Mouse (Mus musculus): ENCODE measurements around the gene Abca2. TPM values are rescaled to one million over a fixed set of nuclear protein-coding genes. Genes with fewer than 3 reads are reported as not detected.

Gene Abca2
- polyA plus RNA-seq (2015; fragmentation: Nextera tagmentation; extraction: Ambion mirVana), result 10.0 and 11.6 TPM in 2 replicates

- peaks cover 39% of the 10 kb centered on the region for H3K4me1 ChIP-seq (replicated peaks)
- WGBS, result under 1% methylated on average over 83 of the region's 89 CpGs
- peak within 1 kb of the TSS; percentile 93 for H3K27ac ChIP-seq
- H3K9ac ChIP-seq, result peak within 1 kb of the TSS; percentile 88
- ATAC-seq (ENCODE audit: low FRiP score), result peak; percentile 89
- H3K9me3 ChIP-seq, result no peaks in the 10 kb centered on the region
- peak within 1 kb of the TSS; percentile 76 for H3K4me3 ChIP-seq
- peaks cover 34% of the 10 kb centered on the region for H3K27me3 ChIP-seq
- H3K4me2 ChIP-seq, result peak within 1 kb of the TSS; percentile 85
- peaks cover 9% of the 10 kb centered on the region for H3K36me3 ChIP-seq
Measured at GRCm38 (mm10) chr2:25428442-25429236, at the start of gene Abca2. TSS of gene Abca2 (plus strand) at chr2:25428703.

GRCm38 (mm10) chr2:25384492-25384891 lies 44.0 kb upstream of the Abca2 start:
- no peaks in the 10 kb centered on the region for H3K9me3 ChIP-seq
- no peak overlapping the region for H3K9ac ChIP-seq
- 0 out of 2 replicates have a peak, but pooled peaks cover 13% of the 10 kb centered on the region for H3K27me3 ChIP-seq
- no peak for ATAC-seq (ENCODE audit: low FRiP score)
- no peaks in the 10 kb centered on the region for H3K36me3 ChIP-seq
- 78% methylated on average over 5 of the region's 5 CpGs for WGBS
- H3K4me2 ChIP-seq, result no peak overlapping the region
- no peak overlapping the region for H3K4me3 ChIP-seq
- H3K4me1 ChIP-seq (replicated peaks), result no peaks in the 10 kb centered on the region
- no peak overlapping the region for H3K27ac ChIP-seq

DNA sequence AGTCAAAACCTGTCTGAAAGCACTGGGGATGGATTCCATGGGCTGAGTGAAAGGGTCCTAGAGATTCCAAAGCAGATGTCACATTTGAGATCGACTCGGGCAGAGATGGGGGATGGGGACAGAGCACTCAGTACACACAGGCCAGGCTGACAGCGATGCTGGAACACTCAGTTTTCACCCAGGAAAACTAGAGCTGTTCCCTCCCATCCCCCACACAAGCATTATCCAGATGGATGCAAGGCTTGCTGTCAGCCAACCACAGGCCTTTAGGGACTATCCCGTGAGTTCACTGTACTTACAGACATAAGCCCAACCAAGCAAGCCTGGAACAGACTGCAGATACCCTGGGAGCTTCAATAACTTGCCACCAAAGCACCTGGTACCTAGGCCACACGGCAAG lies 37.2 kb upstream of the Abca2 start:
- Histone ChIP-seq H3K4me1 (replicated peaks) (peaks cover 22% of the 10 kb centered on the region), H3K9me3 (no peaks in the 10 kb centered on the region), H3K4me3 (no peak overlapping the region), H3K27ac (no peak overlapping the region), H3K9ac (no peak overlapping the region), H3K36me3 (no peaks in the 10 kb centered on the region), H3K27me3 (peaks cover 44% of the 10 kb centered on the region), H3K4me2 (no peak overlapping the region)
- WGBS, result 71% methylated on average over 5 of the region's 5 CpGs
- no peak for ATAC-seq (ENCODE audit: low FRiP score)

DNA sequence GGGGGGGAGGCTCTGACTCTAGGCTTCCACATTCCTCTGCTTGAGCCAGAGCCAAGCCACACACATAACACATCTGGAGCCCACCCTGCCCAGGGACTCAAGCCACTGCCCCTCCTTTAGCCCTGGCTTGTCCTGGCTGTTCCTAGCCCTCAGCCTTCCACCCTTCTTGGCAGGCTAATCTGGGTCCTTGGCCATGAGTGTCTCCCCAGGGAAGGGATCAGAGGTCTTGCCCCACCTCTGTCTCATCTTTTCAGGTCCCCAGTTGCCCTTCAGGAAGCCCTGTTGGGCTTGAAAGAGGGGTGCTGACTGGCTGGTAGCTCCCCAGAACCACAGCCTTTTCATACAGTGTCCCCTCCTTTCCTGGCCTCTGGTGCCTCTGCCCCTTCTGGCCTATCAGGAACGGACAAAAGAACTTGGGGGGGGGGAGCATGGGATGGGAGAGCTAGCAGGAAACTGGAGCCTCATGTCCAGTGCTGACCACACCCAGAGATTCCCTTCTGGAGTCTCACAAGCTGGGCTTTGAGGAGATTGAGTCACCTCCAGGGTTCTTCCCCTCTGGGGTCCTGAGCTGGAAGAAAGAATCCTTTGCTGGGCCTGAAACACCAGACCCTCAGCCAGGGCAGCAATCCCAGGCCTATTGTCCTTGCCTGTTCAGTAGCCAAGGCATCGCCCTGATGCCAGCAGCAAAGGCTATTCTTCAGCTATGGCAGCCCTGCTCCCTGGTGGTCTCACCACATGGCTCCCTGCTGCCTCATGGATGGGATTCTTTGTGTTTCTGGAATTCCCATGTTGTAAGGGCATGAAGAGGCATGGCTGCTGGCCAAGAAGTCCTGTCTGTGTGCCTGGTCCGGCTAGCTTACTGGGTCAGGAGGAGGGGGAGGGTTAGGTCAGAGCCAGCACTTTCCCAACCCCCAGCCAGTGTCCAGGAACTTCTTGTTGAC lies 34.0 kb upstream of the Abca2 start:
- 0 out of 2 replicates have a peak, but pooled peaks have one; percentile 32 for ATAC-seq (ENCODE audit: low FRiP score)
- no peaks in the 10 kb centered on the region for H3K36me3 ChIP-seq
- no peak overlapping the region for H3K27ac ChIP-seq
- H3K4me3 ChIP-seq, result no peak overlapping the region
- H3K4me2 ChIP-seq, result no peak overlapping the region
- no peaks in the 10 kb centered on the region for H3K9me3 ChIP-seq
- no peak overlapping the region for H3K9ac ChIP-seq
- peaks cover 74% of the 10 kb centered on the region for H3K27me3 ChIP-seq
- H3K4me1 ChIP-seq (replicated peaks), result peaks cover 24% of the 10 kb centered on the region
- WGBS, result 30% methylated on average over 3 of the region's 3 CpGs

GRCm38 (mm10) chr2:25395721-25396596 lies 32.5 kb upstream of the Abca2 start, which contains the start of gene Entpd2:
TSS of gene Entpd2 (plus strand) at chr2:25395874.
- no peak within 1 kb of the TSS for H3K27ac ChIP-seq

GRCm38 (mm10) chr2:25396597-25396983 lies 31.9 kb upstream of the Abca2 start:
- Histone ChIP-seq H3K4me1 (replicated peaks) (peaks cover 33% of the 10 kb centered on the region), H3K4me2 (peak overlapping the region; percentile 61), H3K36me3 (no peaks in the 10 kb centered on the region), H3K27me3 (peaks cover 92% of the 10 kb centered on the region), H3K4me3 (peak overlapping the region; percentile 36; the same call in 1 of the 2 replicates), H3K9ac (no peak overlapping the region), H3K27ac (no peak overlapping the region), H3K9me3 (no peaks in the 10 kb centered on the region)
- no peak for ATAC-seq (ENCODE audit: low FRiP score)
- 34% methylated on average over 3 of the region's 3 CpGs for WGBS

More at GRCm38 (mm10) chr2:25395721-25396596, 32.5 kb upstream of the Abca2 start, which contains the start of gene Entpd2:
- no peaks in the 10 kb centered on the region for H3K9me3 ChIP-seq
- H3K9ac ChIP-seq, result peak within 1 kb of the TSS; percentile 64
- 1% methylated on average over 57 of the region's 57 CpGs for WGBS
- peaks cover 88% of the 10 kb centered on the region for H3K27me3 ChIP-seq
- peak within 1 kb of the TSS; percentile 61 for H3K4me2 ChIP-seq
- ATAC-seq (ENCODE audit: low FRiP score), result no peak
- H3K36me3 ChIP-seq, result no peaks in the 10 kb centered on the region
- H3K4me3 ChIP-seq, result peak within 1 kb of the TSS; percentile 36
- peaks cover 32% of the 10 kb centered on the region for H3K4me1 ChIP-seq (replicated peaks)

DNA sequence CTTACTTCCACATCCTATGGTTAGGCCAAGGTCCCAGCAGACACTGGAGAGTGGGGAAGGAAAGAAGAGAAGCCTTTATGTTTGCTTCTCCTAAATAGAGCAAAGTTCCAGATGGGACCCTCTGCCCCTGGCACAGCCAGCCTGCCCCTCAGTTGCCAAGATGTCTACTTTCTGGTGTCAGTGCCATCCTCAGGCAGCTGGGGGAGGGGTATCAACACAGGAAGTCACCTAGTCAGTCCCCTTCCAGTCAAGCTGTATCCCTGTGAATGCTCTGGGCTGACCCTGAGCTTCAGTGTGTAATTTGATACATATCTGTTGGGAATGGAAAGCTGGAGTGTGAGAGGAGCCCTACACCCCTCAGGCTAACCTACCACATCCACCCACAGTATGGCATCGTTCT lies 31.5 kb upstream of the Abca2 start:
- H3K4me2 ChIP-seq, result no peak overlapping the region
- H3K9ac ChIP-seq, result no peak overlapping the region
- H3K27me3 ChIP-seq, result peaks cover 92% of the 10 kb centered on the region
- no peaks in the 10 kb centered on the region for H3K9me3 ChIP-seq
- WGBS, result 50% methylated on average over 1 of the region's 1 CpGs
- no peak for ATAC-seq (ENCODE audit: low FRiP score)
- H3K4me3 ChIP-seq, result no peak overlapping the region
- H3K36me3 ChIP-seq, result no peaks in the 10 kb centered on the region
- H3K4me1 ChIP-seq (replicated peaks), result peaks cover 34% of the 10 kb centered on the region
- H3K27ac ChIP-seq, result no peak overlapping the region

DNA sequence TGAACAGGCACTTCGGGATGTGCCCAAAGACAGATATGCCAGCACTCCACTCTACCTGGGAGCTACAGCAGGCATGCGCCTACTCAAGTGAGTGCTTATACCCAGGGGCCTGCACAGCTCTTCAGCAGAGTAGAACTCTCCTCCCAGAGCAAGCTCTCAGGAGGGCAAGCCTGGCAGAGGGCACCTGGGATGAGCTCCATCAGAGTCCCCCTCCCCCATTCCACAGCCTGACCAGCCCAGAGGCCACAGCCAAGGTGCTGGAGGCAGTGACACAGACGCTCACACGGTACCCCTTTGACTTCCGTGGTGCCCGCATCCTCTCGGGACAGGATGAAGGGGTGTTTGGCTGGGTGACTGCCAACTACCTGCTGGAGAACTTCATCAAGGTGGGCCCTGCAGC lies 30.4 kb upstream of the Abca2 start:
- Histone ChIP-seq H3K27me3 (peaks cover 82% of the 10 kb centered on the region), H3K27ac (no peak overlapping the region), H3K9me3 (no peaks in the 10 kb centered on the region), H3K36me3 (no peaks in the 10 kb centered on the region), H3K4me3 (no peak overlapping the region), H3K4me1 (replicated peaks) (peaks cover 38% of the 10 kb centered on the region), H3K9ac (no peak overlapping the region), H3K4me2 (no peak overlapping the region)
- 94% methylated on average over 7 of the region's 7 CpGs for WGBS
- ATAC-seq (ENCODE audit: low FRiP score), result no peak

DNA sequence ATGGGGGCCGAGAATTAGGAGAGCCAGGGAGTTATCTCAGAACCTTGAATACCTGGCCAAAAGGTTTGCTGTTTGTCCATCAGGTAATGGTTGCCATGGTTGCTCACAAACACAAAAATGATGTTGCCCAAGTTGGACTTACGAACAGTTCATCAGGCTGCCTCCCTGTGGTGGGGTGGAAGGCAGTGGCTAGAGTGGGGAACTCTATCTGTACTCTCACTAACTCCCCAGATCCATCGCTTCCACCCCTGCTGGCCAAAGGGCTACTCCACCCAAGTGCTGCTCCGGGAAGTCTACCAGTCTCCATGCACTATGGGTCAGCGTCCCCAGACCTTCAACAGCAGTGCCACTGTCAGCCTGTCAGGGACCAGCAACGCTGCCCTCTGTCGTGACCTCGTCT lies 29.5 kb upstream of the Abca2 start, which contains the start of gene Npdc1:
TSS of gene Npdc1 (plus strand) at position 301 of the 400 bp plus-strand sequence.
- WGBS, result 67% methylated on average over 8 of the region's 8 CpGs

DNA sequence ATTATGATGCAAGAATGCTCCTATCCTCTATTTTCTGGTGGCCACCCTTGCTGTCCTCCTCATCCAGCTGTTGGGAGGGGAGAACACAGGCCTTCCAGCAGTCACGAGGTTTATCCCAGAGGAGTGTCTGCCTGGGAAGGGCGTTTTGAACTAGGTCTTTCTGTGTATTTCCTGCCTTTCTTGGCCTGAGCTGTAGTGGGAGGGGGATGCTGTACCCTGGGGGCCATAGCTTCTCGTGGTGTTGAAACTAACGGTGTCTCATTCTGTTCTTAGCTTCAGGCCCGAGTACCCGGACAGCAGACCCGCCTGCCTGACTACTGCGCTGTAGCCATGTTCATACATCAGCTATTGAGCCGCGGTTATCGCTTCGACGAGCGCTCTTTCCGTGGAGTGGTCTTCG lies 28.2 kb upstream of the Abca2 start:
- Histone ChIP-seq H3K4me2 (peak overlapping the region; percentile 58), H3K27me3 (peaks cover 61% of the 10 kb centered on the region), H3K9me3 (no peaks in the 10 kb centered on the region), H3K27ac (no peak overlapping the region), H3K4me1 (replicated peaks) (peaks cover 41% of the 10 kb centered on the region), H3K9ac (peak overlapping the region; percentile 39; the same call in 1 of the 2 replicates), H3K4me3 (peak overlapping the region; percentile 33), H3K36me3 (no peaks in the 10 kb centered on the region)
- ATAC-seq (ENCODE audit: low FRiP score), result no peak
- WGBS, result 22% methylated on average over 16 of the region's 16 CpGs

More for the DNA sequence above, 29.5 kb upstream of the Abca2 start, which contains the start of gene Npdc1:
- Histone ChIP-seq H3K36me3 (no peaks in the 10 kb centered on the region), H3K9ac (peak within 1 kb of the TSS; percentile 39; the same call in 1 of the 2 replicates), H3K9me3 (no peaks in the 10 kb centered on the region), H3K27ac (no peak within 1 kb of the TSS), H3K4me2 (no peak within 1 kb of the TSS), H3K4me1 (replicated peaks) (peaks cover 41% of the 10 kb centered on the region), H3K27me3 (peaks cover 74% of the 10 kb centered on the region), H3K4me3 (no peak within 1 kb of the TSS)
- no peak for ATAC-seq (ENCODE audit: low FRiP score)

DNA sequence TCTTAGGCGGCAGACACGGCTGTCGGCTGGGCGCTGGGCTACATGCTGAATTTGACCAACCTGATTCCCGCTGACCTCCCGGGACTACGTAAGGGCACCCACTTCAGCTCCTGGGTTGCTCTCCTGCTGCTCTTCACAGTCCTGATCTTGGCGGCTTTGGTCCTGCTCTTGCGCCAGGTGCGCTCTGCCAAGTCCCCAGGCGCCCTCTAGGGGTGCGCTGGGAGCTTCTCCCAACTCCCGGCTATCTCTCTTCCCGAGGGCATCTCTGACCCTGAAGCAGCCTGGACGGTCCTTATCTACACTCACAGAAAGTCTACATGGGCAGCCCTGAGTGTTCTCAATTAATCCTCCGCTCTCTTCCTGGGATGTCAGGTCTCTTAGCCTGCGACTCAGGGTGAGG lies 27.7 kb upstream of the Abca2 start:
- H3K9ac ChIP-seq, result peak overlapping the region; percentile 39
- H3K27ac ChIP-seq, result no peak overlapping the region
- no peak for ATAC-seq (ENCODE audit: low FRiP score)
- H3K4me3 ChIP-seq, result peak overlapping the region; percentile 33
- H3K36me3 ChIP-seq, result no peaks in the 10 kb centered on the region
- H3K9me3 ChIP-seq, result no peaks in the 10 kb centered on the region
- peaks cover 41% of the 10 kb centered on the region for H3K4me1 ChIP-seq (replicated peaks)
- H3K27me3 ChIP-seq, result peaks cover 56% of the 10 kb centered on the region
- WGBS, result 2% methylated on average over 17 of the region's 17 CpGs
- peak overlapping the region; percentile 58 for H3K4me2 ChIP-seq

All from hindbrain, embryonic 13.5 days (tissue).